Mouse (Mus musculus) urinary bladder, postnatal 25 days (tissue): ENCODE data around the gene Dcaf15.

Experiments
- DNase-seq: peaks from one replicate; pipeline ENCODE4 v3.0.0; 2022; ENCODE audit warnings: low spot score

Dcaf15 gene

GRCm38 (mm10) chr8:84101476-84102270 is 2.9 kb downstream of the Dcaf15 start:
- no peak for DNase-seq

DNA sequence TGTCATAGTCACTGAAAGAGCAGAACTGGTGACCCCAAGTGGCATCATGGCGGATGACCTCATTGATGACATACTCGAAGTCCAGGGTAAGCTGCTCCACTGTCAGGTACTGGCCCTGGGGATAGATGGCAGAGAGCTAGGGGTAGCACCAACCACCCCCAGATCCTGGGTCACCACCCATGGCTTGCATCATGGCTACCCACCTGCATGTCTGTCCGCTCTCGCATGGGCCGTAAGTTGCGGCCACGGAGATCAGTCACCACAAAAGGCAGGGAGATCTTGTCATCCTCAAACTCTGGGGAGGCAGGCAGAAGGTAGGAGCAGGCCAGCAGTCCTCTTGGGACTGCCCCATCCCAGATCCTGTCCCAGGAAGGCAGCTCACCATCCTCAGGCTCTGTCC is 6.2 kb downstream of the Dcaf15 start:
- no peak for DNase-seq

DNA sequence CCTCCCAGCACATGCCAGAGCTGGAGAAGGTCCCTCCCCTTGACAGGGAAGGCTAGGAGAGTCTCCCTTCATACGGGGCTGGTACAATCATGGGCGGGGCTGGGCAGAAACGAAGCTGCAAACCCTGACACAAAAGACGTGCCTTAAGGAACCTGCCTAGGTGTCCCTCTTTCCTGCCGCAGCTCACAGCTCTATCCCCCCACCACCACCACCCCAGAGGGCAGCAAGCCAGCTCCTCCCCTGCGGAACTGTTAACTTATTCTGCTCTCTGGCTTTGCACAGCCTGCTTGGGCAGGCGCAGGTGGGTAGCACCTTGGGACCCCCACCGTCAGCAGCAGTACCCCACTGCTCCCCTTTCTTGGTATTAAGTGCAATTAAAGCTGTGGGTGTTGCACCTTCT is 8.5 kb downstream of the Dcaf15 start:
- DNase-seq, result peak; percentile 2

DNA sequence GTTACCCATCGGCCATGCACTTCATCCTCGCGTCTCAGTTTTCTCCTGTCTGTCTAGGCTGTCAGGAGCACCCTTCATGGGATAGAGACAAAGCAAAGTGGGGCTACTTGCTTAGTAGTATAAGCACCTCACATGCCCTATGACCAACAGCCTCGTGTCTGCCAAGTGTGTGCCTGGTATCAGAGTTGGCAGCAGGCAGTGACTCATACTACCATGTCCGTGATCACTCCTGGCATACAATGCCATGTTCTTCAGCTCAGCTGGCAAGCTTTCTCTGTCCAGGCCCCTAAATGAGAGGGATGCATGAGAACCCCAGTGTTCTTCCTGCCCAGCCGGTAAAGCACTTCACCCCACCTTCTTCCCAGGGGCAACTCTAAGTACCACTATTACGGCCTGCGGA is 14.0 kb downstream of the Dcaf15 start:
- DNase-seq, result no peak

DNA sequence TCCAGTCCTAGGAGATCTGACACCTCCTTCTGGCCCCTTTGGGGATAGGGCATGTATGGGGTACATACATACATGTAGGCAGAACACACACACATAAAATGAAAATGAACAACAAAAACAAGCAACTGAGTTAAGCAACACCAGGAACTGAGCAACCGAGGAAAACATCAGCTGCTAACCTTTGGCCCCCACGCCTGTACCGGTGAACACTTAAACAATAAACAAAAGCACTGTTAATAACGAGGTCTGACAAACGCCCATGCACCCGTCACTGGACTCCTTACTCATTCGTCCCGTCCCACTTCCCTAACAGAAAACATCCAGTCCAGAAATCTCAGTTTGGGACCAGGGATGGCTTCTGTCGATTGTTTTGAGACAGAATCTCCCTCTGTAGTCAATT is 15.3 kb downstream of the Dcaf15 start:
- DNase-seq, result no peak

DNA sequence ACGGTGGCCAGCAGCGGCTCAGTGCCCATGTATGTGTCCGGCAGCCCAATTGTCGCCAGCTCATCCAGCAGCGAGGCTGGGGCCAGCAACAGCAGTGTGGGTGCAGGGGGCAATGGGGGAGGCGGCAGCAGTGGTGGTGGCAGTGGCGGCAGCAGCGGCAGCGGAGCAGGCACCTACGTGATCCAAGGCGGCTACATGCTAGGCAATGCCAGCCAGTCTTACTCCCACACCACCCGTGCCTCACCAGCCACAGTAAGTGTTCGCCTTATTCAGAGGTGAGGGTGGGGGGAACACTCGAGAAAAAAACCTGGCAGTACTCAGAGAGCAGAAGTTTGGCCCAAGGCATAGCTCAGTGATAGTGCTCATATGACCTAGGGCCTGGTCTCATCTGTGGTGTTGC is 16.7 kb downstream of the Dcaf15 start:
- DNase-seq, result no peak

DNA sequence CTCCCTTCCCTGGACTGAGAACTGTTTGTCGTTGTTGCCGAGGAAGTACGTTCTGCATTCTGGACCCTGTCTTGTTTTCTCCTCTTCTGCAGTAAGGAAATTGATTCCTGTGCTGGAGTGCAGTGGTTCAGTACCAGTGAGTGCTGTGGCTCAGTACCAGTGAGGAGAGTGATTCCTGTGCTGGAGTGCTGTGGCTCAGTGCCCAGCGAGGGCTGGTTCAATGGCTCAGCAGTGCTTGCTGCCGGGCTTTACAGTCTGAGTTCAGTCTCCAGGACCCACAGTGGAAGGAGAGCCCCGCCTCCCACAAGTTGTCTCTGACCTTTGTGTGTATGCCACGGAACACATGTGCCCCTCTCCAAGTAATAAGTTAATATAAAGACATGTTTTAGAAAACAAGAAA is 17.4 kb downstream of the Dcaf15 start:
- no peak for DNase-seq

- DNase-seq, result no peak
Observed at GRCm38 (mm10) chr8:84084341-84085115, 20.0 kb downstream of the Dcaf15 start.

- DNase-seq, result no peak
Observed at GRCm38 (mm10) chr8:84083829-84084241, 20.7 kb downstream of the Dcaf15 start.

- no peak for DNase-seq
Observed at GRCm38 (mm10) chr8:84079206-84079605, 25.4 kb downstream of the Dcaf15 start.

DNA sequence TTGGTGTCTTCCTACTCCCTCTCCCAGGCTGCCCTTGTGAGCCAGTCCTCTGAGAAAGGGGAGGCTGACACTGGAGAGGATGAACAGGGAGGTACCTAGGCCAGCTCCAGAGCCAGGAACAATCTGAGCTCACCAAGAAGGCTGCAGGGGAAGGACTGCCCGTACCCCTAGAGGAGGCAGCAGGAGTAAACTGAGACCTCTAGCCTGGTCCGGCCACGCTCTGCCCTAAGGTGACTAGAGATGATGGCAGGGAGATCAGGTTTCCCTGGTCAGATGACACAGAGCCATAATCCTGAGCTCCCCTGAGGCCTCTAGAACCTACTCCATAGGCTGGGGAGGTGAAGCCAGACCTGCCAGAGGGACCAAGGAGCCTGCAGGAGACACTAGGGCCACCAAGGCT is 27.7 kb downstream of the Dcaf15 start:
- DNase-seq, result no peak

DNA sequence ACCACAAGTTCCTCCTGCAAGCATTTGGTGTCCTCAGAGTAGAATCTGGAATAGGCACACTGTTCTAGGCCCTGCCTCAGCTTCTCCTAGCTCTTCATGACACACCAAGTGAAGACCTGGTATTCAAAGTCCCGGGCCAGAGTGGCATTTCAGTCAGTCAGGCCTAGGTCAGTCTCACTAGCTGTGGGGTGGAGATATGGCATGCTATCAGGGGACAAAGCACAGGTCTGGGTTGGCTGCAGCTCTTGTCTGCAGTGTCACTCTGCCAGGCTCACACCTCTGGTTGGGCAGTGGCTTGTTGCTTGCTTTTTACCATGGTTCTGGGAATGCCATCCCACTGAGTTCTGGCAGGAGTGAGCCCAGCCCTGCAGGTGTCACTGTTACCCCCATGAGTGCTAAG is 28.2 kb downstream of the Dcaf15 start:
- DNase-seq, result no peak

GRCm38 (mm10) chr8:84073230-84073976 is 31.2 kb downstream of the Dcaf15 start:
- DNase-seq, result no peak

DNA sequence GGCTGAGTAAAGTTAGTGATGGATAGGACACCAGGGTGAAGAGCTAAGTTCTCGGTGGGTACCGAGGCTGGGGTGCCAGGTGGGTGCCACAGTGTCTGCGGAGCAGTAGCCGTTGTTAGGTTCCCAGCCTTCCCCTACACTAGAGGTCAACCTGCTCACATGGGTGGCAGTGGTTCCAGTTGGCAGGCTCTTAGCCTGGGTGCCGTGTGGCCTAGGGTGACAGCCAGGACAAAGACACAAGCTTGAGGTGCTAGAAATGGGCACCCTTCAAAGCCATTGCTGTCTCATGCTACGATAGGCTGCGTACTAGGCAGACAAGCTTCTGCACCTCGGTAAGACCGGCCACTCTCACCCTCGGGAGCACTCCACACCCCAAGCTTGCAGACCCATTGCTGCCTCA is 32.2 kb downstream of the Dcaf15 start:
- DNase-seq, result no peak

DNA sequence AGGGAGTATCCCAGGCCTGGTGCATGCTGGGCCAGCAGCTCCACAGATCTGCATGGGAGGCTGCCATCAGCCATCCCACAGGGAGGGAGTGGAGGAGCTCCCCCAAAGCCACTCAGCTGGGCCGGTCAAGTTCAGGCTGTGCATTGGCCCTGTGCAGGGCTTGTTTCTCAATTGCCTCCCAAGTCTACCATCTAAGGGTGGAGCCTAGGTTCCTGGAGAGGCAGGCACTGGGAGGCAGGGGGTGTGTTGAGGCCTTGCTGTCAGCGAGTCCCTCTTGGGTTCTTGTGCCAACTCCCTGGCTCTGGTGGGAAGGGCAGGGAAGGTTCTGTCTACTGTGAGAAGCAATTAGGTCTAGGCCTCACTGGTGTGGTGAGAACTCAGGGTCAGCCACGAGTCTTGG is 32.6 kb downstream of the Dcaf15 start:
- no peak for DNase-seq

- no peak for DNase-seq
Observed at GRCm38 (mm10) chr8:84070667-84071066, 33.9 kb downstream of the Dcaf15 start.

DNA sequence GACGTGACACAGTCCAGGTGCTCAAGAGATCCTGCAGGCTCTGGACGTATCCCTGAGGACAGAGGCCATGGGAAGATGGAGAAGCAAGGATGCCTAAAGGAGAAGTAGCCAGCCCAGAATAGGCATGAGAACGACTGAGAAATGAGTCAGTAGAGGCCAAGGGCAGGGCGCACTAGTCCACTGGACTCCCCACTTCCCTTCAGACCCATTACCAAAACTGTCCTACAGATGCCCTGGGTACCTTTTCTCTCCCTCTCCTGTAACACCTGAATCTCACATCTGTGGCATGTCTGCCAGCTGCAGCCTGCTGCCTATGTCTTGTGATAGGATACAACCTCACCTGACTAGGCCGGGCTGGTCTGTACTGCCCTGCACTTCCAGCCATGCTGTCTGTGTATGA is 34.3 kb downstream of the Dcaf15 start:
- no peak for DNase-seq

GRCm38 (mm10) chr8:84069750-84070149 is 34.8 kb downstream of the Dcaf15 start:
- no peak for DNase-seq

DNA sequence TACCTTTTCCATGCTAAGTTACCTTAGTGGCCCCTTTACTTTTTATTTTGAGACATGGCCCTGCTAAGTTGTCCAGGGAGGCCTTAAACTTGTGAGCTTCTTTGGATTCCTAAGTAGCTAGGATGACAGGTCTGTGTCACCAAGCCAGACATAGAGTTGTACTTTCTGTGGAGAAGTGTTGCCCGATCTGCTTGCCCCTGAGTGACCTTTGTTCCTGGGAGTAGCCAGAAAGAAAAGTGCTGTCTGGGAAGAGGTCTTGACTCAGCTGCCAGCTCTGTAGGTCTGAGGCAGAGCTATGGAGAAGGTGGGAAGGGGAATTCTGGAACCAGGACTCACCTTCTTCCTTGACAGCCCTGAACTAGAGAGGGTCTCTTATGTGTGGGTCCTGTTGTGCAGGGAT is 35.4 kb downstream of the Dcaf15 start:
- DNase-seq, result no peak

- no peak for DNase-seq
Observed at GRCm38 (mm10) chr8:84068316-84069035, 36.1 kb downstream of the Dcaf15 start.

DNA sequence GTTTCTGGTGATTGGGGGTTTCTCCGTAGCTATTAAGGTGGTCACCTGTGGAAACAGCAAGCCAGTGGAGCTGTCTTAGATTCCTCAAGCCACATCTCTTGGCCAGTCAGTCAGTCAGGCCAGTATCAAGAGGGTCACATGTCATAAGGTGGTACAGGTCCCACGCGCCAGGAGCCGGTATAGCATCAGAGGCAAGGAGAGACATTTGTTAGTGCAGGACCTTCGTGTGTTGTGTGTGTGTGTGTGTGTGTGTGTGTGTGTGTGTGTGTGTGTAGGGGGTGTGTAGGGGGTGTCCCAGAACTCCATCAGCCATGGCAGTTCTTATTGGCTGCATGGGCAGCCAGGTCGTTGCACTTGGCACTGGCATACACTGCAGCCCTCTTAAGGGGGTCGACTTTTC is 36.7 kb downstream of the Dcaf15 start:
- no peak for DNase-seq

DNA sequence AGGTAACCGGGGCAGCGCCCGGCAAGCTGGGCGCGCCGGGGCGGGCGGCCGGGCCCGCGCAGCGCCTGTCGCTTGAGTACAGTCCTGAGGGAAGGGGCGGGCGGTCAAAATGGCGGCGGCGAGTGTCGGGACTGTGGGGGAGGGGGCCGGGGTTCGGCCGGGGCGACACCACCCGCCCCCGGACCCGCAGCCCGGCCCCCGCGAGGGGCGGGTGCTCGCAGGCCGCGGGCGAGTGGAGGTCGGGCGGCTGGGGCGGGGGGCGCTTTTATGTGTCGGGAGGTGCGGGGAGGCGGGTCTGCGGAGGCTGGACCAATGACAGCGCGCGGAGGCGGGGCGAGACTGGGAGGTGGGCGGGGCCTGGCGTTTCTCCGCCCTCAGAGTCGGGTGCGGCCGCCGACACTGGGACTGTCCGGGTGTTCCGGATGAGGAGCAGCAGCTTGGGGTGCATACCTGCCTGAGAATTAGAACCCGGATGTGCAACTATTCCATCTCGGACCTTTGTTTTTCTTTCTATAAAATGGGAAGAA is 37.5 kb downstream of the Dcaf15 start:
- DNase-seq, result peak; percentile 98
